Mouse (Mus musculus): Measurements from ENCODE around the gene Map3k7cl.

Map3k7cl gene

DNA sequence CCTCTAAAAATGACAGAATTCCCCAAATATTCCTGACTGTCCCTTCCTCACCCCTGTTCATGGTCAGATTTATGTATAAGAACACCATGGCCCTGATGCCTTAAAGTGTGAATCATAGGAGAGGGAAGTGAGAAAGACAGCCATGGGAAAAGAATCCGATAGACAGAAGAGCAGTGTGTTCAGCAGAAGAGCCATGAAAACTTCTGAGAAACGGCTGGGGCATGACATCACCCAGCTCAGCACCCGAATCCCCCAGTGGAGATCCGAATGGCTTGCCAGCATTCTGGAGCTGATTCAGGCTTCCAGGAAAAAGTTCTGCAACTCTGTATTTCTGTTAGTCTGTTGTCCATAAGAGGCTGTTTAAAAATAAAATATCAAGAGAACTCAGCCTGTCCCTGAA, 82.7 kb downstream of the Map3k7cl start:
- DNase-seq (ENCODE audit: low spot score), result no peak

DNA sequence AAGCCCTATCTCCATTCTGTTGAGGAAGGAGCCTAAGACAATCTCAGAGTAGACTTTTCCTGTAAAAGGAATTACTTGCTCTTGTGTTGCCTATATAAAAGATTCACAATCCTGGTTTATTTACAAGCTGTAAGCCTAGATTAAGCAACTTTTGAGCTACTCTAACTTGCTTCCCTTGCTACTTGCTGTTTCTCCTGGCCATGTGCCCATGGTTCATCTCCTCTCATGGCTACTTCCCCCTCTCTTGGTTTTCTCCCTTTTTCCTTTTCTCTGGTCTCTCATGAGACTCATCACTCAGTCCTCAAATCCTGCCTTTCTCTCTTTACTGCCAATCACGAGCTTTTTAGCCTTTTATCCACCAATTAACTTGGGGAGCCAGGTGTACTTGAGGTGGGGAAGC, 85.0 kb downstream of the Map3k7cl start:
- DNase-seq (ENCODE audit: low spot score), result no peak

DNA sequence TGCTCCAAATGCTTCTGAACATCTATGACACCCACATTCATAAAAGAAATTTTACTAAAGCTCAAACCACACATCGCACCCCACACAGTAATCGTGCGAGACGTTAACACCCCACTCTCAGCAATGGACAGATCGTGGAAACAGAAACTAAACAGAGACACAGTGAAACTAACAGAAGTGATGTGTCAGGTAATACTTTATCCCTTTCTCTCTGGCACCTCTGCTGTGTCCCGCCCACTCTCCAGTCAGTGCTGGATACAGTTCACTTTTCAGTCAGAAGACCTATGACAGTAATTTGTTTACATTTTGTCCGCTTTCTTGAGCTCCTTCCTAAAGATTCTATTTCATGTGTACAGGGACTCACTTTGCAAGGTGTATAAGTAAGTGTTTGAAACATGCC, 89.1 kb downstream of the Map3k7cl start:
- no peak for DNase-seq (ENCODE audit: low spot score)

DNA sequence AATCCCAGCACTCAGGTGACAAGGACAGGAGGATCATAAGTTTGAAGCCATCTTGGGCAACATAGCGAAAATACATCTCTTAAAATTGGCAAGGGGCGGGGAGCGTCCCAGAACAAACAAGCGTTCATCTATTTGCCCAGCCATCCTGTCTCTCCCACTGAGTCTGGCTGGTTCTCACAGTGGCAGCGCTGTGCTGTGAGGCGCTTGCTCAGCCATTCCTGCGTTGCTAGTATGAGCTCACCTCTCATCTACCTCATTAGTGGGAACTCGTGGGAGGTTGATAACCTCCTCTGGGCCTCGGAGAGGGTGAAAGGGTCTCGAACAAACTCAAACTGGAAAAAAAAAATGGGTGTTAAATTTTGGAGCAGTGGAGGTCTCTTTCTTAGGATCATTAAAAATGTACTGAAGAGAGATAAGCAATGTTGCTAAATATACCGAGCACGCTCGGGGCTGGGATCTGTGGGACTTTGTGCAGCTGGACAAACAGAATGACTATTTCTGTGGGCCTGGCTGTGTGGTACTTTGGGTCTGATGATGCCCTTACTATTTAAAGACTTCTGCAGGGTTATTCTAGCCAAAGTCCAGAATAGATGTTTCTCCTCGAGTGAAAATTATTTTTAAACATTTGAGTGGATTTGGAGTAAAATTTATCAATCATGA, 91.1 kb downstream of the Map3k7cl start:
- no peak for DNase-seq (ENCODE audit: low spot score)

Measured in ovary, postnatal 10 days (tissue).